Comparison of ENCODE assay signal across 1 mouse cellular context in genomic region chr8:71385212-71385835, GRCm38 (mm10).
A peak's percentile ranks its signal among the peaks of the same experiment; 100 is the strongest.
TF ChIP-seq lines count a peak whose summit lies in the region.

No protein-coding gene starts in this region.

TF ChIP-seq in MEL, 35 proteins besides CTCF, POLR2A, EP300 and RAD21:
- TF ChIP-seq SMC3 (IDR thresholded peaks at IDR 0.05; ENCODE audit: low read depth, low read length) (peak; percentile 19; the same call in 1 of the 2 replicates), ZC3H11A (IDR thresholded peaks at IDR 0.05; ENCODE audit: low read depth, low read length) (peak; percentile 24), NRF1 (IDR thresholded peaks at IDR 0.05; ENCODE audit: insufficient read depth, low read depth, low read length, poor library complexity, severe bottlenecking) (no peak), ELF1 (IDR thresholded peaks at IDR 0.05; ENCODE audit: low read depth, low read length) (no peak)
